Mouse (Mus musculus) CH12.LX (cell line): Measurements from ENCODE around the gene Mrnip. TPM values are rescaled to one million over a fixed set of nuclear protein-coding genes. Genes with fewer than 3 reads are reported as not detected.

Experiments
- DNase-seq: peaks from one replicate; pipeline ENCODE4 v3.0.0-alpha.2; 2013; ENCODE audit errors: extremely low read depth
- H3K27ac ChIP-seq: 2 replicates; pipeline ENCODE4 v1.5.1; 2012; ENCODE audit warnings: low read depth, mild to moderate bottlenecking, control low read depth, moderate library complexity; ENCODE audit not compliant: insufficient read depth
- H3K27me3 ChIP-seq: replicated peaks from 2 replicates; pipeline ENCODE3; 2012; ENCODE audit warnings: inconsistent platforms
- H3K36me3 ChIP-seq, 2 experiments: replicated peaks in 1 of 2; 2 replicates each; pipeline versions ENCODE3 to v1.6.1; 2012; ENCODE audit warnings: inconsistent platforms in 1 of 2, low read length in 1 of 2, mild to moderate bottlenecking in 1 of 2, mixed read lengths in 1 of 2, moderate library complexity in 1 of 2; ENCODE audit not compliant: control insufficient read depth in 1 of 2, insufficient read depth in 1 of 2
- H3K4me1 ChIP-seq, 2 experiments: 2 replicates each; pipeline ENCODE4 v1.6.1; 2012; ENCODE audit warnings: inconsistent platforms in 1 of 2, moderate library complexity in 1 of 2; ENCODE audit not compliant: insufficient read depth in 2 of 2, control insufficient read depth in 1 of 2
- H3K4me2 ChIP-seq: 2 replicates; pipeline ENCODE4 v1.6.1; 2012; ENCODE audit warnings: low read depth, mild to moderate bottlenecking, control low read depth; ENCODE audit not compliant: poor library complexity, insufficient read depth, severe bottlenecking
- H3K4me3 ChIP-seq, 3 experiments: fragments of 150-350 bp in 1 of 3; sonication (generic) in 1 of 3; replicated peaks in 1 of 3; 2 replicates each; pipeline versions ENCODE3 to v1.5.1; 2011 to 2012; ENCODE audit warnings: low read depth in 2 of 3, low read length in 2 of 3, mild to moderate bottlenecking in 2 of 3, moderate library complexity in 2 of 3, control low read depth in 1 of 3, improper control_type of control experiment in 1 of 3, inconsistent platforms in 1 of 3, mixed read lengths in 1 of 3; ENCODE audit not compliant: poor library complexity in 1 of 3
- H3K79me2 ChIP-seq: replicated peaks from 2 replicates; pipeline ENCODE4 v1.6.1; 2012; ENCODE audit warnings: mild to moderate bottlenecking, moderate library complexity; ENCODE audit not compliant: control insufficient read depth, poor library complexity, insufficient read depth, severe bottlenecking; ENCODE audit errors: extremely low read depth
- H3K9ac ChIP-seq: 2 replicates; pipeline ENCODE4 v1.6.1; 2012; ENCODE audit warnings: low read depth, mild to moderate bottlenecking, control low read depth, moderate library complexity; ENCODE audit not compliant: insufficient read depth
- H3K9me3 ChIP-seq: replicated peaks from 2 replicates; pipeline ENCODE3; 2012; ENCODE audit warnings: low read length, inconsistent platforms, mixed read lengths
- BHLHE40 ChIP-seq: IDR thresholded peaks from 2 replicates; pipeline ENCODE4 v1.6.1; 2011; ENCODE audit warnings: mild to moderate bottlenecking, low read depth, low read length, improper control_type of control experiment
- CHD2 ChIP-seq: IDR thresholded peaks from 2 replicates; pipeline ENCODE4 v1.6.1; 2011; ENCODE audit warnings: low read length, improper control_type of control experiment
- CTCF ChIP-seq, 2 experiments: IDR thresholded peaks in 1 of 2; conservative IDR thresholded peaks in 1 of 2; 2 replicates each; pipeline ENCODE4 v1.5.1; 2011 to 2012; ENCODE audit warnings: low read depth in 2 of 2, low read length in 2 of 2, improper control_type of control experiment in 1 of 2, inconsistent platforms in 1 of 2, mild to moderate bottlenecking in 1 of 2, moderate library complexity in 1 of 2
- E2F4 ChIP-seq: IDR thresholded peaks from 2 replicates; pipeline ENCODE4 v1.6.1; 2011; ENCODE audit warnings: low read depth, low read length, improper control_type of control experiment; ENCODE audit not compliant: insufficient replicate concordance
- HCFC1 ChIP-seq: IDR thresholded peaks from 2 replicates; pipeline ENCODE4 v1.6.1; 2012; ENCODE audit warnings: low read depth, mild to moderate bottlenecking, inconsistent platforms, low read length, improper control_type of control experiment
- KAT2A ChIP-seq: IDR thresholded peaks from 2 replicates; pipeline ENCODE4 v1.6.1; 2012; ENCODE audit warnings: low read length, improper control_type of control experiment, inconsistent platforms; ENCODE audit not compliant: insufficient replicate concordance
- MAX ChIP-seq: IDR thresholded peaks from 2 replicates; pipeline ENCODE4 v1.6.1; 2011; ENCODE audit warnings: low read length, improper control_type of control experiment
- MEF2A ChIP-seq: IDR thresholded peaks from 2 replicates; pipeline ENCODE4 v1.6.1; 2014; ENCODE audit warnings: low read depth, mild to moderate bottlenecking, inconsistent platforms, low read length, improper control_type of control experiment, borderline replicate concordance
- MXI1 ChIP-seq: IDR thresholded peaks from 2 replicates; pipeline ENCODE4 v1.6.1; 2011; ENCODE audit warnings: mild to moderate bottlenecking, low read depth, low read length, improper control_type of control experiment
- MYC ChIP-seq: IDR thresholded peaks from 2 replicates; pipeline ENCODE4 v1.6.1; 2011; ENCODE audit warnings: low read depth, mild to moderate bottlenecking, improper control_type of control experiment, low read length
- NRF1 ChIP-seq: IDR thresholded peaks from 2 replicates; pipeline ENCODE4 v1.6.1; 2014; ENCODE audit warnings: low read depth, mild to moderate bottlenecking, inconsistent platforms, low read length, improper control_type of control experiment, moderate library complexity
- POLR2AphosphoS2 ChIP-seq: IDR thresholded peaks from 2 replicates; pipeline ENCODE4 v1.6.1; 2011; ENCODE audit warnings: low read depth, low read length, improper control_type of control experiment
- RAD21 ChIP-seq: IDR thresholded peaks from 2 replicates; pipeline ENCODE4 v1.6.1; 2011; ENCODE audit warnings: low read depth, mild to moderate bottlenecking, low read length, improper control_type of control experiment, moderate library complexity
- SIN3A ChIP-seq: IDR thresholded peaks from 2 replicates; pipeline ENCODE4 v1.6.1; 2012; ENCODE audit warnings: low read length, improper control_type of control experiment, inconsistent platforms
- TBP ChIP-seq: conservative IDR thresholded peaks from 2 replicates; pipeline ENCODE4 v1.6.1; 2011; ENCODE audit warnings: low read depth, low read length, improper control_type of control experiment
- UBTF ChIP-seq: IDR thresholded peaks from 2 replicates; pipeline ENCODE4 v1.6.1; 2012; ENCODE audit warnings: low read depth, mild to moderate bottlenecking, inconsistent platforms, low read length, improper control_type of control experiment, moderate library complexity
- USF1 ChIP-seq: IDR thresholded peaks from 2 replicates; pipeline ENCODE4 v1.6.1; 2014; ENCODE audit warnings: low read depth, mild to moderate bottlenecking, inconsistent platforms, low read length, improper control_type of control experiment
- ZKSCAN1 ChIP-seq: IDR thresholded peaks from 2 replicates; pipeline ENCODE4 v1.6.1; 2012; ENCODE audit warnings: low read depth, inconsistent platforms, low read length, improper control_type of control experiment, borderline replicate concordance
- ZMIZ1 ChIP-seq: IDR thresholded peaks from 2 replicates; pipeline ENCODE4 v1.6.1; 2012; ENCODE audit warnings: low read depth, mild to moderate bottlenecking, inconsistent platforms, low read length, improper control_type of control experiment
- dilution Hi-C: fragments of 300-500 bp; cut with MboI; formaldehyde crosslinking; loops from 2 replicates; pipeline ENCODE4 v1.14.3; 2020; ENCODE audit warnings: low sequenced_read_pairs; ENCODE audit not compliant: extremely low pct_unique_long_range_greater_than_20kb, extremely low pct_ligation_motif_present
- in situ Hi-C: fragments of 300-500 bp; cut with MboI; formaldehyde crosslinking; loops from 3 replicates; pipeline ENCODE4 v1.14.3; 2019; ENCODE audit warnings: low sequenced_read_pairs, low pct_ligation_motif_present, low pct_unique_long_range_greater_than_20kb, mixed read lengths
- polyA plus RNA-seq: library from polyadenylated mRNA; unstranded; fragments of >175 nt; gene quantifications from 2 replicates; pipeline ENCODE4 v1.2.1, GENCODE M21; 2012; ENCODE audit warnings: low read depth; ENCODE audit not compliant: insufficient read length
- total RNA-seq, 2 experiments: library from RNA; depleted of rRNA; stranded (reverse); fragments of 300-350 nt in 1 of 2; fragments of >200 nt in 1 of 2; gene quantifications; 2 replicates each; pipeline ENCODE4 v1.2.3; 2012 to 2014

Mrnip gene
- total and polyA plus RNA-seq, 3 experiments, result 22.5 to 36.7 (median 29.7) TPM

DNA sequence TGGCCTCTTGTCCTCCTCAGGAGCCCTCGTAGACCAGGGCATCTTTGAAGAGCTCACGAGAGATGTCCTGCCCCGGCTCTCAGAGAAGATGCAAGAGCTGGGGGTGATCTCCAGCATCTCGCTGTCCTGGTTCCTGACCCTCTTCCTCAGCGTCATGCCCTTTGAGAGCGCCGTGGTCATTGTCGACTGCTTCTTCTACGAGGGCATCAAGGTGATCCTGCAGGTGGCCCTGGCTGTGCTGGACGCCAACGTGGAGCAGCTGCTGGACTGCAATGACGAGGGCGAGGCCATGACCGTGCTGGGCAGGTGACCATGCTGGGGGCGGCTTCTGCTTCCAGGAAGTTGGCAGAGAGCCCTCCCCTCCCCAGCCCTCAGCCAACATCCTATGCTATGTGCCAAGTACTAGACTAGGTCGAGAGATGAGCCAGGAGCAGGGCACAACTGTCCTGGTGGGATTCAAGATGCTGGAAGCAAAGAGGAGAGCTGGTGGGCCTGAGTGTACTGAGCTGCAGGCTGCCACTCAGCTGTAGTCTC is 17.5 kb upstream of the Mrnip start:
- peaks cover 63 to 94% of the 10 kb centered on the region in 2 experiments for H3K36me3 ChIP-seq

DNA sequence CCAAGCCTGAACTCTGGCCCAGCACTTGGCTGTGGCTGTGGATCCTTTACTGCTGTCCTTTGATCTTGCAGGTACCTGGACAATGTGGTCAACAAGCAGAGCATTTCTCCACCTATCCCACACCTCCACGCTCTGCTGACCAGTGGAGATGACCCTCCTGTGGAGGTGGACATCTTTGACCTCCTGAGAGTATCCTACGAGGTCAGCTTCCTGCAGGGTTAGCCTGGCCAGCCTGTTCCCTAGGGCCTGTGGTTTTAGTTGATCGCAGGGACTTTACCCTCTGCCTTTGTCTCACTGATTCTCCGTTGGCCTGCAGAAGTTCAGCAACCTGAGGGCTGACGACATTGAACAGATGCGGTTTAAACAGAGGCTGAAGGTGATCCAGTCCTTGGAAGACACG is 15.9 kb upstream of the Mrnip start:
- TF ChIP-seq MXI1, result no peak
- no peak for TF ChIP-seq UBTF
- TF ChIP-seq ZMIZ1, result no peak
- no peak for TF ChIP-seq NRF1
- TF ChIP-seq MAX, result no peak
- TF ChIP-seq USF1, result no peak
- no peak for TF ChIP-seq POLR2AphosphoS2
- no peak for TF ChIP-seq TBP
- TF ChIP-seq, all 38 proteins: peak for 0
- Histone ChIP-seq H3K4me1 (peaks cover 15 to 30% of the 10 kb centered on the region in 2 experiments), H3K27me3 (no peaks in the 10 kb centered on the region), H3K9ac (no peak overlapping the region), H3K79me2 (no peaks in the 10 kb centered on the region), H3K36me3 (peaks cover 50 to 89% of the 10 kb centered on the region in 2 experiments), H3K4me3 (no peak overlapping the region), H3K4me2 (no peak overlapping the region), H3K27ac (no peak overlapping the region), H3K9me3 (no peaks in the 10 kb centered on the region)
- dilution Hi-C loops, result no loop called here
- DNase-seq, result no peak
- in situ Hi-C loops, result no loop called here

More for the DNA sequence above, 17.5 kb upstream of the Mrnip start:
- TF ChIP-seq MEF2A, result no peak
- TF ChIP-seq MYC, result no peak
- TF ChIP-seq RAD21, result no peak
- no peak for TF ChIP-seq E2F4
- TF ChIP-seq CTCF (conservative IDR thresholded peaks at IDR 0.05 in 1 of 2, IDR thresholded peaks at IDR 0.05 in 1 of 2; ENCODE audit: low read depth in 2 of 2, low read length in 2 of 2), result no peak
- TF ChIP-seq CHD2, result no peak
- no peak for TF ChIP-seq UBTF
- no peak for TF ChIP-seq HCFC1
- TF ChIP-seq SIN3A, result no peak
- TF ChIP-seq BHLHE40, result no peak
- TF ChIP-seq ZKSCAN1, result no peak
- TF ChIP-seq KAT2A, result no peak
- dilution Hi-C loops (no loop called here), in situ Hi-C loops (no loop called here)
- DNase-seq, result no peak
- no peaks in the 10 kb centered on the region for H3K9me3 ChIP-seq
- no peaks in the 10 kb centered on the region for H3K79me2 ChIP-seq
- H3K4me2 ChIP-seq, result no peak overlapping the region
- H3K4me3 ChIP-seq, result no peak overlapping the region
- no peaks in the 10 kb centered on the region for H3K27me3 ChIP-seq
- no peak overlapping the region for H3K27ac ChIP-seq
- H3K4me1 ChIP-seq, result peaks cover under 1 to 14% of the 10 kb centered on the region in 2 experiments
- H3K9ac ChIP-seq, result no peak overlapping the region
